Mouse (Mus musculus) lung, postnatal 25 days (tissue): Measurements from ENCODE around the gene Fbxl4.

Source experiments
- DNase-seq: peaks from one replicate; pipeline ENCODE4 v3.0.0; 2022; ENCODE audit warnings: low spot score

Fbxl4 gene

GRCm38 (mm10) chr4:22476967-22477710, 119.8 kb downstream of the Fbxl4 start:
- no peak for DNase-seq

DNA sequence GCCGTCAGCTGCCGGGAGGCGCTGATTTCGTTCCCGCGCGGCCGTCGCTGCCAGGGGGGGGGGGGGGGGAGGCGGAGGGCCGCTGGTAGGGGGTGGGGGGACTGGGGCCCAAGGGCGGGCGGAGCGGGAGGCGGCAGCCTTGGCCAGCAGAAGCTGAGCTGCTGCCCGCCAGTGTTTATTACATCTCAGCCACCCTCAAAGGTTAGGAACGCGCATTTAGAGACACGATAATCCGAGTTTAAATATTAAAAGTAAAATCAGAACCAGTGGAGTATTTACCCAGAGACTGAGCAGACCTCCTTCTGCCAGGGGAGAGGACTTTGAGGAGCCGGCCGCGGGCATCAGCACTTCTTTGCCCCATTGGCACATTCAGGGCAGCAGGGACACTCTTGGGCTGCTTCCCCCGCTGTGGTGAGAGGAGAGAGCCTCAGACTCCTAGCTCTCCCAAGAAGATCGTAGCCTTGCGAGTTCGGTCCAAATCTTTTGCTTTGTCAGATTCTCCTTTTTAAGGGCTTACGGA, 120.4 kb downstream of the Fbxl4 start:
- DNase-seq: no peak

GRCm38 (mm10) chr4:22478488-22479367, 121.4 kb downstream of the Fbxl4 start:
- DNase-seq: no peak

DNA sequence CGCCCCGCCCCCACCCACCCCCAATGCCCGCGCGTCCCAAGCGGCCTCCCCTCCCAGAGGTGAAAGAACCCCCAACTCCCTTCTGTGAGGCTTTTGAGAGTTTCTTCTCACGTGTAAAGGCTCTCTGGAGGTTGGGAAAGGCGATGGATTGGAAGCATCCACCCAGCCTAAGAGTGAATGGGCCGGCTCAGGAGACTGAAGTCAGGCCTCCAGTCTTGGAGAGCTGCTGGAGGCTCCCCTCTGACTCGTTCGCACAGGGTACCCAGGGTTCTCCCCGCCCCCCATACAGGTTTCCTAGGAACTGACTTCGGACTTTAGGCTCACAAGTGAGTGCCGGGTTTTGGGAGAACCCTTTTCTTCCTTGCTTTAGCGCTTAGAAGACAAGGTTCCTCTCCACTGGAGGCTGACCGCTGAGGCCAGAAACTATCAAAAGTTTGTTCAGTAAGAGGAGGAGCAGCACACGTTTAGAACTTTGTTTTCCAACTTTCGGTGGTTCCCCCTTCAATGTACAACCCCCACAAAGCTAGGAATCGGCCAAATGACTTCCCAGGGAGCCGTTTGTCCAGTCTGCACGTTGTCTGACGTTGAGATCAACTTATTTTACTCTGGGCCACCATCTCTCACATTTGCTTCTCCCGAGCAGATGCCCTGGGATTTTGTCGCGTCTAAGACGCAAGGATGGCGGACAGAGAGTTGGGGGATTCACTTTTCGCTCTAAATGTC, 122.2 kb downstream of the Fbxl4 start:
- no peak for DNase-seq

DNA sequence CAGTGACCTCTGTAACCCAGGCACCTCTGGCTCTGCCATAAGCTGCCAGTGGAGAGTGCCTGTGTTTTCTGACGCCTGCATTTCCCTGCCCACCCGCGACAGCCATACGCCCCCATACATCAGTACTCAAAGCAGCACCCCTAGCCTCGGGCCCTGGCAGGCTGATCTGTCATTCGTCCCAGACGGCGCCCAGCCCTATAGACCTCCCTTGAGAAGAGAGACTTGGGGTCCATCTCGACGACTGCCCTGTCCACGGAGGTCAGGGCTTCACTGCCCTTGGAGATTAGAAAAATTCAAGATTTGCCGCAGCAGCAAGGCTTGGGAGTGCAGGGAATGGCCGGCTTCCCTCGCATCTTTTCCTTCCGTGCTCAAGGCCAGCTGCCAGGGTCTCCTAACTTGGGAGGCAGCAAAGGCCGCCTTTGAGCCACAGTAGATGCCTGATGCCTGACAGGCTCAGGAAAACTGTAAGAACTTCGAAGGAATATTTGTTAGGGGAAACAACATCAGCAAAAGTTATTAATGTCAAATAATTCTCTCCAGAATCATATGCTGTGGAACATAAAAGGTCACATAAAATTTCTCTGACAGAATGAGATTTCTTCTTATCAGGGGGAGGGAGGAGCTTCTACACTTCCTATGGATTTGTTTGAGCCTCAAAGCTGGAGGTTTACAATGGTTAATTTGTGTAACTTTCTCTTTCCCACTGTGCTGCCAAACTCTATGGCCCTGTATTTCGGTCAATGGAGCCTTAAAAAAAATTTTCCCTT, 122.9 kb downstream of the Fbxl4 start:
- DNase-seq: no peak

DNA sequence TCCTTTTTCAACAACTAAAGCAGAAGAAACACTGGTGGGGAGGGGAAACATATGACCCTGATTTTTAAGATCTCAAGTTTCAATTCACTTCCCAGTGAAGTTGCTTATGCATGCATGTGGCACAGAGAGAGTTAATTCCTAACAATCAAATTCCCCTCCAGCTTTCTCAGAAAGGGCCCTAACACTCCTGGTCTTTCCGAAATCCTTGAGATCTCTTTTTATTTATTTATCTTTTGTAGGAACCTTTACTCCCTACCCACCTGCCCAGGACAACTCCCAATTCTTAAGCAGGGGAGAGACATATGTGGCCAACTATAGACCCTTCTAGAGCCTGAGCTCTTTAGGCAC, 123.5 kb downstream of the Fbxl4 start:
- no peak for DNase-seq

- DNase-seq: no peak
Observed at GRCm38 (mm10) chr4:22482118-22482517, 124.8 kb downstream of the Fbxl4 start.

GRCm38 (mm10) chr4:22482756-22483280, 125.5 kb downstream of the Fbxl4 start:
- DNase-seq: no peak

GRCm38 (mm10) chr4:22483548-22483947, 126.2 kb downstream of the Fbxl4 start:
- no peak for DNase-seq
